Mouse (Mus musculus): ENCODE results near the gene Nubpl. TPM values are rescaled to one million over a fixed set of nuclear protein-coding genes. Genes with fewer than 3 reads are reported as not detected.

The Nubpl gene
- polyA plus RNA-seq, 1 experiment from 2014 or later = 10.7 TPM

- Histone ChIP-seq H3K36me3 (no peaks in the 10 kb centered on the region), H3K4me2 (no peak overlapping the region), H3K9me3 (no peaks in the 10 kb centered on the region), H3K4me3 (replicated peaks) (no peak overlapping the region), H3K9ac (no peak overlapping the region), H3K4me1 (no peaks in the 10 kb centered on the region), H3K27me3 (replicated peaks) (no peaks in the 10 kb centered on the region), H3K27ac (no peak overlapping the region)
- ATAC-seq (ENCODE audit: insufficient read depth, low FRiP score, low read depth) = no peak
- WGBS = 61% methylated on average over 5 of the region's 5 CpGs
These were observed 249.1 kb downstream of the Nubpl start for GRCm38 (mm10) chr12:52346611-52347010.

GRCm38 (mm10) chr12:52350276-52350675 is 252.7 kb downstream of the Nubpl start:
- H3K36me3 ChIP-seq = no peaks in the 10 kb centered on the region
- H3K4me3 ChIP-seq (replicated peaks) = no peak overlapping the region
- 70% methylated on average over 3 of the region's 3 CpGs for WGBS
- no peak overlapping the region for H3K9ac ChIP-seq
- no peaks in the 10 kb centered on the region for H3K9me3 ChIP-seq
- H3K27ac ChIP-seq = no peak overlapping the region
- no peak for ATAC-seq (ENCODE audit: insufficient read depth, low FRiP score, low read depth)
- H3K27me3 ChIP-seq (replicated peaks) = no peaks in the 10 kb centered on the region
- no peak overlapping the region for H3K4me2 ChIP-seq
- H3K4me1 ChIP-seq = no peaks in the 10 kb centered on the region

GRCm38 (mm10) chr12:52359484-52359883 is 261.9 kb downstream of the Nubpl start:
- 34% methylated on average over 10 of the region's 10 CpGs for WGBS
- H3K27ac ChIP-seq = no peak overlapping the region
- no peak overlapping the region for H3K4me2 ChIP-seq
- H3K9ac ChIP-seq = no peak overlapping the region
- peaks cover 3% of the 10 kb centered on the region; the same call in 1 of the 2 replicates for H3K4me1 ChIP-seq
- H3K36me3 ChIP-seq = no peaks in the 10 kb centered on the region
- no peaks in the 10 kb centered on the region for H3K27me3 ChIP-seq (replicated peaks)
- H3K4me3 ChIP-seq (replicated peaks) = no peak overlapping the region
- no peak for ATAC-seq (ENCODE audit: insufficient read depth, low FRiP score, low read depth)
- no peaks in the 10 kb centered on the region for H3K9me3 ChIP-seq

- H3K4me3 ChIP-seq (replicated peaks) = no peak overlapping the region
- H3K27ac ChIP-seq = no peak overlapping the region
- H3K9ac ChIP-seq = no peak overlapping the region
- 43% methylated on average over 3 of the region's 3 CpGs for WGBS
- peaks cover 3% of the 10 kb centered on the region; the same call in 1 of the 2 replicates for H3K4me1 ChIP-seq
- no peaks in the 10 kb centered on the region for H3K27me3 ChIP-seq (replicated peaks)
- no peaks in the 10 kb centered on the region for H3K9me3 ChIP-seq
- no peak for ATAC-seq (ENCODE audit: insufficient read depth, low FRiP score, low read depth)
- no peak overlapping the region for H3K4me2 ChIP-seq
- H3K36me3 ChIP-seq = no peaks in the 10 kb centered on the region
These were observed 262.6 kb downstream of the Nubpl start for GRCm38 (mm10) chr12:52360136-52360535.

GRCm38 (mm10) chr12:52361198-52361597 is 263.7 kb downstream of the Nubpl start:
- Histone ChIP-seq H3K27ac (no peak overlapping the region), H3K4me3 (replicated peaks) (no peak overlapping the region), H3K36me3 (no peaks in the 10 kb centered on the region), H3K9ac (no peak overlapping the region), H3K27me3 (replicated peaks) (no peaks in the 10 kb centered on the region), H3K9me3 (no peaks in the 10 kb centered on the region), H3K4me2 (no peak overlapping the region), H3K4me1 (peaks cover 3% of the 10 kb centered on the region; the same call in 1 of the 2 replicates)
- no peak for ATAC-seq (ENCODE audit: insufficient read depth, low FRiP score, low read depth)
- WGBS = 80% methylated on average over 6 of the region's 6 CpGs

Other genes starting within 250 kb of the Nubpl start
- gene Heatr5a, start 126.4 kb upstream of the Nubpl start, polyA plus RNA-seq (2015; fragmentation: Nextera tagmentation; extraction: Ambion mirVana) = 10.0 and 10.6 TPM in 2 replicates
- gene Dtd2, start 91.2 kb upstream of the Nubpl start, polyA plus RNA-seq (2015; fragmentation: Nextera tagmentation; extraction: Ambion mirVana) = 24.4 TPM in 2 replicates
- gene Gpr33, start 69.7 kb upstream of the Nubpl start, polyA plus RNA-seq (2015; fragmentation: Nextera tagmentation; extraction: Ambion mirVana) = not detected in 2 replicates